Mouse (Mus musculus) myocyte (in vitro differentiated cells): Measurements from ENCODE around the gene Nap1l4. TPM values are rescaled to one million over a fixed set of nuclear protein-coding genes. Genes with fewer than 3 reads are reported as not detected.

Experiments
- H3K27me3 ChIP-seq: one replicate; pipeline ENCODE4 v1.6.1; 2011; ENCODE audit not compliant: control insufficient read depth, insufficient read depth, insufficient read length
- H3K36me3 ChIP-seq: one replicate; pipeline ENCODE4 v1.6.1; 2011; ENCODE audit not compliant: control insufficient read depth, insufficient read depth
- H3K4me2 ChIP-seq: one replicate; pipeline ENCODE4 v1.6.1; 2011; ENCODE audit warnings: low read depth, control low read depth
- H3K4me3 ChIP-seq: one replicate; pipeline ENCODE4 v1.5.1; 2011; ENCODE audit warnings: mild to moderate bottlenecking, control low read depth, moderate library complexity
- H3K79me2 ChIP-seq: one replicate; pipeline ENCODE4 v1.6.1; 2011; ENCODE audit not compliant: control insufficient read depth, insufficient read depth
- H3ac ChIP-seq: one replicate; pipeline ENCODE4 v1.6.1; 2011; ENCODE audit not compliant: control insufficient read depth, insufficient read length
- CEBPB ChIP-seq: IDR thresholded peaks from 2 replicates; pipeline ENCODE4 v1.6.1; 2011; ENCODE audit warnings: mild to moderate bottlenecking, moderate library complexity; ENCODE audit not compliant: poor library complexity, insufficient read depth, severe bottlenecking
- E2F4 ChIP-seq: IDR thresholded peaks from one replicate; pipeline ENCODE4 v1.6.1; 2011; ENCODE audit warnings: mild to moderate bottlenecking, control low read depth, moderate library complexity; ENCODE audit not compliant: insufficient read depth
- MAX ChIP-seq: IDR thresholded peaks from one replicate; pipeline ENCODE4 v1.6.1; 2011; ENCODE audit warnings: low read depth, mild to moderate bottlenecking, control low read depth
- MYOD1 ChIP-seq, 3 experiments: IDR thresholded peaks; one replicate each; pipeline ENCODE4 v1.6.1; 2011; ENCODE audit warnings: control low read depth in 2 of 3, low read depth in 2 of 3, mild to moderate bottlenecking in 2 of 3, moderate library complexity in 1 of 3; ENCODE audit not compliant: insufficient read length in 2 of 3, control insufficient read depth in 1 of 3
- MYOG ChIP-seq, 3 experiments: IDR thresholded peaks; one replicate each; pipeline ENCODE4 v1.6.1; 2011; ENCODE audit warnings: control low read depth in 2 of 3, low read depth in 2 of 3, mild to moderate bottlenecking in 2 of 3; ENCODE audit not compliant: insufficient read length in 2 of 3, control insufficient read depth in 1 of 3, insufficient read depth in 1 of 3
- POLR2A ChIP-seq: IDR thresholded peaks from one replicate; pipeline ENCODE4 v1.6.1; 2011; ENCODE audit warnings: low read depth, mild to moderate bottlenecking, control low read depth, moderate library complexity; ENCODE audit not compliant: insufficient read length
- POLR2AphosphoS2 ChIP-seq: IDR thresholded peaks from one replicate; pipeline ENCODE4 v1.6.1; 2011; ENCODE audit warnings: low read depth, control low read depth; ENCODE audit not compliant: insufficient read length
- REST ChIP-seq: IDR thresholded peaks from one replicate; pipeline ENCODE4 v1.6.1; 2011; ENCODE audit warnings: mild to moderate bottlenecking, control low read depth, moderate library complexity; ENCODE audit not compliant: insufficient read depth, insufficient read length
- SRF ChIP-seq: IDR thresholded peaks from one replicate; pipeline ENCODE4 v1.6.1; 2011; ENCODE audit warnings: low read depth; ENCODE audit not compliant: control insufficient read depth, insufficient read length
- TCF12 ChIP-seq: IDR thresholded peaks from one replicate; pipeline ENCODE4 v1.6.1; 2011; ENCODE audit warnings: mild to moderate bottlenecking, control low read depth; ENCODE audit not compliant: poor library complexity, insufficient read depth, severe bottlenecking
- TCF3 ChIP-seq: IDR thresholded peaks from one replicate; pipeline ENCODE4 v1.6.1; 2011; ENCODE audit warnings: low read depth, control low read depth; ENCODE audit not compliant: insufficient read length
- USF1 ChIP-seq: IDR thresholded peaks from one replicate; pipeline ENCODE4 v1.6.1; 2011; ENCODE audit warnings: low read depth, mild to moderate bottlenecking, control low read depth, moderate library complexity
- polyA plus RNA-seq: library from polyadenylated mRNA; unstranded; fragments of >200 nt; fragmentation: generic; extraction: Trizol; gene quantifications from one replicate; pipeline ENCODE4 v1.2.1, GENCODE M21; 2012; ENCODE audit warnings: missing spikeins

Gene Nap1l4
- polyA plus RNA-seq: 101 TPM

DNA sequence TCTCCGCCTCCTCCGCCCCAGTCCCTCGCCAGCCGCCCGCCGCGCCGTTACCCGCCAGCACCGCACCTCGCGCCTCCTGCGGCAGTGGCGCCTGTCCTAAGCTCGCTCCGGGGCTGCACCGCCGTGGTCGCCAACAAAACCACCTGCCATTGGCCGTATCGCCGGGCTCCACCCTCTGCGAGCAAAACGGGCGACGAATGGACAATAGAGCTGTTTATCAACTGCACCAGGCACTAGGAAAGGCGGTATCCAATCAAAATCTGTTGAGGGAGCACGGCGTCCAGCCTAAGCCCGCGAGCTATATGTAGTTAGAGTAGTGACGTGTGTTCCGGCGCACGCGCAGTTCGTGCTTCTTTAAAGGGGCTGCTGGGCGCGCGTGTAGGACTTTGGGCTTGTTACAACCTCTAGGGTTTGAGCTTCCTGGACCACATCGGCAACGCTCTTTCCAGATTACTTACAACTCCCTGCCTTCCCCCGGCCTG, at the start of gene Nap1l4:
TSS of gene Nap1l4 (minus strand) at position 131 of the 482 bp plus-strand sequence.
- H3K4me3 ChIP-seq: peak within 1 kb of the TSS; percentile 68
- H3K27me3 ChIP-seq: no peaks in the 10 kb centered on the region
- TF ChIP-seq POLR2A (peak; percentile 85), MYOG (IDR thresholded peaks at IDR 0.05; ENCODE audit: control insufficient read depth in 1 of 3, insufficient read depth in 1 of 3, insufficient read length in 2 of 3, low read depth in 2 of 3) (peak in 1 of 3 experiments; percentile 7), POLR2AphosphoS2 (peak; percentile 65), E2F4 (no peak), MYOD1 (IDR thresholded peaks at IDR 0.05; ENCODE audit: control insufficient read depth in 1 of 3, insufficient read length in 2 of 3, low read depth in 2 of 3) (peak in 1 of 3 experiments; percentile 33), USF1 (no peak), SRF (peak; percentile 67), TCF3 (no peak), REST (no peak)
- peak within 1 kb of the TSS; percentile 96 for H3ac ChIP-seq
- H3K4me2 ChIP-seq: peak within 1 kb of the TSS; percentile 91
- H3K79me2 ChIP-seq: peaks cover 46% of the 10 kb centered on the region
- H3K36me3 ChIP-seq: no peaks in the 10 kb centered on the region

DNA sequence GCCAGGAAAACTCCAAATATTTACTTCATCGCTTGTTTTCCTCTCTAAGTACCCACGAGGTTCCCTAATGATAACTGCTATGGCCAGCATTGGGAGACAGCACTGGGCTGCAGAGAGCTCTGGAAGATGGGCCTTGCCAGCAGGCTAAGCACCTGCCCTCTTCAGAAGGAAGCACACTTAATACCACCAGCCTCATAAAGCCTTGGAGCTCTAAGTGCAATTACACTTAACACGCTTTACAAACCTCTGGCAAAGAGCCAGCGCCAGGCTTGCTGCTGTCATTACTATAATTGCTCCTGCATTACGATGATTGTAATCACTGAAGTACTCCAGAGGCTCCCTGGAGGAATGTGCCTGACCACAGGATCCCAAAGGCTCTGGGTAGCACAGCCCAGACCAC, 46.0 kb upstream of the Nap1l4 start:
- Histone ChIP-seq H3K4me2 (no peak overlapping the region), H3K36me3 (peaks cover 60% of the 10 kb centered on the region), H3K27me3 (no peaks in the 10 kb centered on the region), H3K79me2 (peaks cover 97% of the 10 kb centered on the region), H3ac (no peak overlapping the region), H3K4me3 (no peak overlapping the region)
- TF ChIP-seq POLR2AphosphoS2 (no peak), POLR2A (no peak), SRF (no peak), E2F4 (no peak), TCF3 (no peak), REST (no peak), MYOD1 (IDR thresholded peaks at IDR 0.05; ENCODE audit: control insufficient read depth in 1 of 3, insufficient read length in 2 of 3, low read depth in 2 of 3) (no peak), MYOG (IDR thresholded peaks at IDR 0.05; ENCODE audit: control insufficient read depth in 1 of 3, insufficient read depth in 1 of 3, insufficient read length in 2 of 3, low read depth in 2 of 3) (no peak), USF1 (no peak), TCF12 (no peak), CEBPB (no peak), MAX (no peak)

DNA sequence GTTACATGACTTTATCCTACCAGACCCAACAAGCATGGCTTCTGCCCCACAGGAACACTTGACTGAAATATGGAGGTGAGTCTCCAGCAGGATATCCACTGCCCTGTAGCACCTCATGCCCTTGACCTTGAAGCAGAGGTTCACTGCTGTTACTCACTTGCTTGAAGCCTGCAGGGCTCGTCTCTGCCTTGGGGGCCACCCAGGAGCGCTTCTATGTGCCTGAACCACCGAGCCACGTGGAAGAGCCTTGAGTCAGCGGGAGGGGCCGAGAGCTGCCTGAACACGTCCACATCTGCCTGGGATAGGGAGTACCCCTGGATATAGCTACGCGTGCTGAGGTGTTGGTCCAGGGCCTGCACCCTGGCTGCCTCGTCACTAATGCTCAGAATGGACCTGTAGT, 43.3 kb upstream of the Nap1l4 start:
- H3K4me2 ChIP-seq: no peak overlapping the region
- TF ChIP-seq POLR2AphosphoS2 (no peak), TCF12 (no peak), USF1 (no peak), MAX (no peak)
- H3ac ChIP-seq: no peak overlapping the region
- H3K4me3 ChIP-seq: no peak overlapping the region
- peaks cover 79% of the 10 kb centered on the region for H3K79me2 ChIP-seq
- peaks cover 76% of the 10 kb centered on the region for H3K36me3 ChIP-seq
- H3K27me3 ChIP-seq: no peaks in the 10 kb centered on the region

DNA sequence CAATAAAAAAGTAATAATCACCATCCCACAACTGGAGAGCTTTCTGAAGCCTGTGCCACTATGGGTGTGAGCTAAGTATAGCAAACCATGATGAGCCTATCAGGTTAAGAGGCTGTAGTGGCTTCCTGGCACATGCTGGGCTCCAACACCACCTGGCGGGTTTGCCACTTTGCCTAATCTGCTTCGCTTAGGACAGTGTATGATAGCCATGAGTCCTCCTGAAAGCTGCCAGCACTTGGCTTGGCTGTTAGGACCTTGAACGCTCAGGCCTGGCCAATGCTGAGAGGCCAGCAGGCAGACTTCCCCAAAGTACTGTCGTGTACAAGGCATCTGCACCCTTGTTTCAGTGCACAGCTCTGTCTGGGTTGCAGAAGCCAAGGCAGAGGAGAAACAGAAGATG, 39.1 kb upstream of the Nap1l4 start:
- Histone ChIP-seq H3K4me2 (no peak overlapping the region), H3K4me3 (no peak overlapping the region), H3K27me3 (no peaks in the 10 kb centered on the region), H3K79me2 (peaks cover 36% of the 10 kb centered on the region), H3ac (no peak overlapping the region), H3K36me3 (peaks cover 90% of the 10 kb centered on the region)
- TF ChIP-seq MAX: no peak
- TF ChIP-seq MYOD1 (IDR thresholded peaks at IDR 0.05; ENCODE audit: control insufficient read depth in 1 of 3, insufficient read length in 2 of 3, low read depth in 2 of 3): no peak
- no peak for TF ChIP-seq MYOG (IDR thresholded peaks at IDR 0.05; ENCODE audit: control insufficient read depth in 1 of 3, insufficient read depth in 1 of 3, insufficient read length in 2 of 3, low read depth in 2 of 3)
- TF ChIP-seq REST: no peak

DNA sequence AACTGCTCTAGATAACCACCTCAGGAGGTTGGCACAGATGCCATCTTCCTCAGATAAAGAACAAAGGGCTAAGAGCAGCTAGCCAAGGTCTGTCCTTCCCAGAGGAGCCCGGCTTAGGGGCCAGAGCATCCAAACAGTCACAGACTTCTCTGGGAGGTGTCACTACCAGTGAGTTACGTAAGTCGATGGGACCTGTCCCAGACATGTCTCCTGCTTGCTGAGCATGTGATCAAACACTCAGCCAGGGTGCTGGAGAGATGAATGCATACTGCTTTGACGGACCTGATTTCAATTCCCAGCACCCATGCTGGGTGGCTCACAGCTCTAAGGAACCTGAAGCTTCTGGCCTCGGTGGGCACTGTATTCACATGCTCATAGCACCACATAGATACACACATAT, 38.7 kb upstream of the Nap1l4 start:
- TF ChIP-seq POLR2AphosphoS2 (no peak), POLR2A (no peak), TCF12 (no peak), CEBPB (no peak), E2F4 (no peak), REST (no peak), MAX (no peak), TCF3 (no peak), MYOG (IDR thresholded peaks at IDR 0.05; ENCODE audit: control insufficient read depth in 1 of 3, insufficient read depth in 1 of 3, insufficient read length in 2 of 3, low read depth in 2 of 3) (no peak), MYOD1 (IDR thresholded peaks at IDR 0.05; ENCODE audit: control insufficient read depth in 1 of 3, insufficient read length in 2 of 3, low read depth in 2 of 3) (no peak), USF1 (no peak), SRF (no peak)
- H3K4me2 ChIP-seq: no peak overlapping the region
- no peaks in the 10 kb centered on the region for H3K27me3 ChIP-seq
- H3K79me2 ChIP-seq: peaks cover 32% of the 10 kb centered on the region
- no peak overlapping the region for H3K4me3 ChIP-seq
- peaks cover 90% of the 10 kb centered on the region for H3K36me3 ChIP-seq
- no peak overlapping the region for H3ac ChIP-seq
